Mouse (Mus musculus) CH12.LX (cell line): Measurements from ENCODE around the gene Il22ra1. TPM values are rescaled to one million over a fixed set of nuclear protein-coding genes. Genes with fewer than 3 reads are reported as not detected.

ENCODE experiments used
- DNase-seq: peaks from one replicate; pipeline ENCODE4 v3.0.0-alpha.2; 2013; ENCODE audit errors: extremely low read depth
- H3K27ac ChIP-seq: 2 replicates; pipeline ENCODE4 v1.5.1; 2012; ENCODE audit warnings: low read depth, mild to moderate bottlenecking, control low read depth, moderate library complexity; ENCODE audit not compliant: insufficient read depth
- H3K27me3 ChIP-seq: replicated peaks from 2 replicates; pipeline ENCODE3; 2012; ENCODE audit warnings: inconsistent platforms
- H3K36me3 ChIP-seq, 2 experiments: replicated peaks in 1 of 2; 2 replicates each; pipeline versions ENCODE3 to v1.6.1; 2012; ENCODE audit warnings: inconsistent platforms in 1 of 2, low read length in 1 of 2, mild to moderate bottlenecking in 1 of 2, mixed read lengths in 1 of 2, moderate library complexity in 1 of 2; ENCODE audit not compliant: control insufficient read depth in 1 of 2, insufficient read depth in 1 of 2
- H3K4me1 ChIP-seq, 2 experiments: 2 replicates each; pipeline ENCODE4 v1.6.1; 2012; ENCODE audit warnings: inconsistent platforms in 1 of 2, moderate library complexity in 1 of 2; ENCODE audit not compliant: insufficient read depth in 2 of 2, control insufficient read depth in 1 of 2
- H3K4me2 ChIP-seq: 2 replicates; pipeline ENCODE4 v1.6.1; 2012; ENCODE audit warnings: low read depth, mild to moderate bottlenecking, control low read depth; ENCODE audit not compliant: poor library complexity, insufficient read depth, severe bottlenecking
- H3K4me3 ChIP-seq, 3 experiments: fragments of 150-350 bp in 1 of 3; sonication (generic) in 1 of 3; replicated peaks in 1 of 3; 2 replicates each; pipeline versions ENCODE3 to v1.5.1; 2011 to 2012; ENCODE audit warnings: low read depth in 2 of 3, low read length in 2 of 3, mild to moderate bottlenecking in 2 of 3, moderate library complexity in 2 of 3, control low read depth in 1 of 3, improper control_type of control experiment in 1 of 3, inconsistent platforms in 1 of 3, mixed read lengths in 1 of 3; ENCODE audit not compliant: poor library complexity in 1 of 3
- H3K79me2 ChIP-seq: replicated peaks from 2 replicates; pipeline ENCODE4 v1.6.1; 2012; ENCODE audit warnings: mild to moderate bottlenecking, moderate library complexity; ENCODE audit not compliant: control insufficient read depth, poor library complexity, insufficient read depth, severe bottlenecking; ENCODE audit errors: extremely low read depth
- H3K9ac ChIP-seq: 2 replicates; pipeline ENCODE4 v1.6.1; 2012; ENCODE audit warnings: low read depth, mild to moderate bottlenecking, control low read depth, moderate library complexity; ENCODE audit not compliant: insufficient read depth
- H3K9me3 ChIP-seq: replicated peaks from 2 replicates; pipeline ENCODE3; 2012; ENCODE audit warnings: low read length, inconsistent platforms, mixed read lengths
- CTCF ChIP-seq, 2 experiments: IDR thresholded peaks in 1 of 2; conservative IDR thresholded peaks in 1 of 2; 2 replicates each; pipeline ENCODE4 v1.5.1; 2011 to 2012; ENCODE audit warnings: low read depth in 2 of 2, low read length in 2 of 2, improper control_type of control experiment in 1 of 2, inconsistent platforms in 1 of 2, mild to moderate bottlenecking in 1 of 2, moderate library complexity in 1 of 2
- ELF1 ChIP-seq: IDR thresholded peaks from 2 replicates; pipeline ENCODE4 v1.6.1; 2014; ENCODE audit warnings: low read depth, mild to moderate bottlenecking, inconsistent platforms, low read length, improper control_type of control experiment
- EP300 ChIP-seq: IDR thresholded peaks from 2 replicates; pipeline ENCODE4 v1.6.1; 2011; ENCODE audit warnings: low read length, improper control_type of control experiment
- ETS1 ChIP-seq: conservative IDR thresholded peaks from 2 replicates; pipeline ENCODE4 v1.6.1; 2012; ENCODE audit warnings: low read depth, mild to moderate bottlenecking, inconsistent platforms, low read length, improper control_type of control experiment, moderate library complexity
- GABPA ChIP-seq: IDR thresholded peaks from 2 replicates; pipeline ENCODE4 v1.6.1; 2012; ENCODE audit warnings: low read depth, low read length, improper control_type of control experiment, inconsistent platforms; ENCODE audit not compliant: insufficient replicate concordance
- IRF4 ChIP-seq: IDR thresholded peaks from 2 replicates; pipeline ENCODE4 v1.6.1; 2014; ENCODE audit warnings: low read depth, mild to moderate bottlenecking, inconsistent platforms, low read length, improper control_type of control experiment
- JUN ChIP-seq: IDR thresholded peaks from 2 replicates; pipeline ENCODE4 v1.6.1; 2011; ENCODE audit warnings: low read depth, mild to moderate bottlenecking, low read length, improper control_type of control experiment, moderate library complexity; ENCODE audit not compliant: insufficient read depth
- MAFK ChIP-seq: IDR thresholded peaks from 2 replicates; pipeline ENCODE4 v1.6.1; 2011; ENCODE audit warnings: low read length, improper control_type of control experiment; ENCODE audit not compliant: insufficient replicate concordance
- MYC ChIP-seq: IDR thresholded peaks from 2 replicates; pipeline ENCODE4 v1.6.1; 2011; ENCODE audit warnings: low read depth, mild to moderate bottlenecking, improper control_type of control experiment, low read length
- NELFE ChIP-seq: IDR thresholded peaks from 2 replicates; pipeline ENCODE4 v1.6.1; 2011; ENCODE audit warnings: low read depth, low read length, improper control_type of control experiment
- PAX5 ChIP-seq: IDR thresholded peaks from 2 replicates; pipeline ENCODE4 v1.6.1; 2012; ENCODE audit warnings: low read length, inconsistent platforms, mixed read lengths
- POLR2A ChIP-seq: IDR thresholded peaks from 2 replicates; pipeline ENCODE4 v1.6.1; 2011; ENCODE audit warnings: low read depth, mild to moderate bottlenecking, improper control_type of control experiment, low read length
- SIN3A ChIP-seq: IDR thresholded peaks from 2 replicates; pipeline ENCODE4 v1.6.1; 2012; ENCODE audit warnings: low read length, improper control_type of control experiment, inconsistent platforms
- SMC3 ChIP-seq: IDR thresholded peaks from 2 replicates; pipeline ENCODE4 v1.6.1; 2011; ENCODE audit warnings: low read depth, low read length, improper control_type of control experiment
- TBP ChIP-seq: conservative IDR thresholded peaks from 2 replicates; pipeline ENCODE4 v1.6.1; 2011; ENCODE audit warnings: low read depth, low read length, improper control_type of control experiment
- UBTF ChIP-seq: IDR thresholded peaks from 2 replicates; pipeline ENCODE4 v1.6.1; 2012; ENCODE audit warnings: low read depth, mild to moderate bottlenecking, inconsistent platforms, low read length, improper control_type of control experiment, moderate library complexity
- USF1 ChIP-seq: IDR thresholded peaks from 2 replicates; pipeline ENCODE4 v1.6.1; 2014; ENCODE audit warnings: low read depth, mild to moderate bottlenecking, inconsistent platforms, low read length, improper control_type of control experiment
- ZC3H11A ChIP-seq: IDR thresholded peaks from 2 replicates; pipeline ENCODE4 v1.6.1; 2012; ENCODE audit warnings: low read depth, mild to moderate bottlenecking, inconsistent platforms, low read length, improper control_type of control experiment
- ZMIZ1 ChIP-seq: IDR thresholded peaks from 2 replicates; pipeline ENCODE4 v1.6.1; 2012; ENCODE audit warnings: low read depth, mild to moderate bottlenecking, inconsistent platforms, low read length, improper control_type of control experiment
- dilution Hi-C: fragments of 300-500 bp; cut with MboI; formaldehyde crosslinking; loops from 2 replicates; pipeline ENCODE4 v1.14.3; 2020; ENCODE audit warnings: low sequenced_read_pairs; ENCODE audit not compliant: extremely low pct_unique_long_range_greater_than_20kb, extremely low pct_ligation_motif_present
- in situ Hi-C: fragments of 300-500 bp; cut with MboI; formaldehyde crosslinking; loops from 3 replicates; pipeline ENCODE4 v1.14.3; 2019; ENCODE audit warnings: low sequenced_read_pairs, low pct_ligation_motif_present, low pct_unique_long_range_greater_than_20kb, mixed read lengths
- polyA plus RNA-seq: library from polyadenylated mRNA; unstranded; fragments of >175 nt; gene quantifications from 2 replicates; pipeline ENCODE4 v1.2.1, GENCODE M21; 2012; ENCODE audit warnings: low read depth; ENCODE audit not compliant: insufficient read length
- total RNA-seq, 2 experiments: library from RNA; depleted of rRNA; stranded (reverse); fragments of 300-350 nt in 1 of 2; fragments of >200 nt in 1 of 2; gene quantifications; 2 replicates each; pipeline ENCODE4 v1.2.3; 2012 to 2014

Gene Il22ra1
- total and polyA plus RNA-seq, 3 experiments: not detected

DNA sequence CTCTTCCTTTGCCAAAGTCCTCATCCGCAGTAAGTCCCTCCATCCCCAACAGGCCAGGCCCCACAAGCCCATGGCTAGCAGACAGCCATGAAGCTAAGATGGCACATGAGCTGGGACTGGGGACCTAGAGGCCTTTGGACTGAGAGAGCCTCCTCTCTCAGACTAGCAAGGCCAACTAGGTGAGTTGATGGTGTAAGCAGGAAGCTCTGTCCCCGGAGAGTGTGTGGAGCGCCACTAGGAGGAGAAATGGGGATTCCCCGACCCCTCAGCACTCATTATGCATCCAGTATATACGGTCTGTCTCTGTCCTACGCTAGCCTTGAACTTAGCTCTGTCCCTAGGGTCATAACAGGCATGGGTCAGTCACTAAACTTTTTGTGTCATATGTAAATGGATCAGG lies 43.6 kb downstream of the Il22ra1 start:
- TF ChIP-seq ELF1 (peak; percentile 53; the same call in 1 of the 2 replicates), IRF4 (no peak), MAFK (no peak)
- TF ChIP-seq, all 38 proteins: peak for 1
- dilution Hi-C loops: no loop called here

DNA sequence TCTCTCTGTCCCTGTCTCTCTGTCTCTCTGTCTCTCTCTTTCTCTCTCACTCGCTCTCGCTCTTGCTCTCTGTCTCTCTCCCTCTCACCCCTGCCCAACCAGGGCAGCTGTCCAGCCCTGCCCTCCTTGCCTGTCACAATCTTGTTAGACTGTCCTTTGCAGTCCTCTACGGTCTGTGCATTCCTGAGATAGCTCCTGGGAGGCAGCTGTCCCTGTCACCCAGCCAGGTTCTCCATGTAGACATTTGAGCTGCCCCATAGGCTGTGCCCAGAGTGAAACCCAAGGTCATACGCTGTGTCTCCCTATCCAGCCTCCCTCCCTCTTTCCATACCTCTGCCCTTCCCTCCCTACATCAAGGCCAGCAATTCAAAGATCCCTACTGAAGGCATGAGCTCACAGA lies 44.7 kb downstream of the Il22ra1 start:
- peaks cover 13 to 38% of the 10 kb centered on the region in 2 experiments for H3K4me1 ChIP-seq
- H3K79me2 ChIP-seq: no peaks in the 10 kb centered on the region
- H3K36me3 ChIP-seq: no peaks in the 10 kb centered on the region
- in situ Hi-C loops (no loop called here), dilution Hi-C loops (no loop called here)
- no peaks in the 10 kb centered on the region for H3K9me3 ChIP-seq
- no peak for DNase-seq
- no peak overlapping the region for H3K4me2 ChIP-seq
- H3K4me3 ChIP-seq: no peak overlapping the region
- peaks cover 41% of the 10 kb centered on the region for H3K27me3 ChIP-seq
- no peak for TF ChIP-seq SMC3
- TF ChIP-seq ETS1: no peak
- H3K27ac ChIP-seq: no peak overlapping the region
- H3K9ac ChIP-seq: no peak overlapping the region

More for the DNA sequence above, 43.6 kb downstream of the Il22ra1 start:
- Histone ChIP-seq H3K4me3 (no peak overlapping the region), H3K27ac (peak overlapping the region; percentile 2; the same call in 1 of the 2 replicates), H3K4me1 (peaks cover 13 to 38% of the 10 kb centered on the region in 2 experiments), H3K9me3 (no peaks in the 10 kb centered on the region), H3K4me2 (peak overlapping the region; percentile 26; the same call in 1 of the 2 replicates), H3K36me3 (no peaks in the 10 kb centered on the region), H3K27me3 (peaks cover 41% of the 10 kb centered on the region), H3K79me2 (no peaks in the 10 kb centered on the region), H3K9ac (no peak overlapping the region)
- peak; percentile 84 for DNase-seq
- in situ Hi-C loops: no loop called here

DNA sequence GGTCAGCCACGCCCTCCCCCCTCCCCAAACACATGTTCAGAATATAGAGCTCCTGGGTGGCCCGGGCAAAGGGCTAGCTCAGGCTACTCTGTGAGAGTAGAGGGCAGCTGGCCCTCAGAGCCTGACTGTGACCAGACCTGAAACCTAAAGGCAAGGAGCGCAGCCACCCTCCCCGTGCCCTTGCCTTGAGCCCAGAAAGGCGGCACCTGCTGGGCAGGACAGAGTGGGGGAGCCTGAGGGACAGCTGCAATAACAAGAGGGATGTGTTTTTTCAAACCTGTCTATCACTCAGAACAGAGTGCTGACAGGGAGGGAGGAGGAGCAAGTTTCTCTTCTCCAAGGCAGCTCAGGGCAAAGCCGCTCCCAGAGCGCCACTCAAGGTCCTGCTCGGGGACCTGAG lies 46.5 kb downstream of the Il22ra1 start:
- H3K9ac ChIP-seq: no peak overlapping the region
- no peak overlapping the region for H3K4me3 ChIP-seq
- in situ Hi-C loops: no loop called here
- no peaks in the 10 kb centered on the region for H3K36me3 ChIP-seq
- no peak for TF ChIP-seq NELFE
- TF ChIP-seq IRF4: no peak
- no peak for TF ChIP-seq POLR2A
- no peak for TF ChIP-seq SIN3A
- TF ChIP-seq JUN: no peak
- no peak for TF ChIP-seq EP300
- TF ChIP-seq TBP: no peak
- no peak for TF ChIP-seq MYC
- no peak for TF ChIP-seq UBTF
- TF ChIP-seq ZC3H11A: no peak
- no peak for TF ChIP-seq PAX5
- no peak for TF ChIP-seq USF1
- TF ChIP-seq GABPA: no peak
- TF ChIP-seq CTCF (conservative IDR thresholded peaks at IDR 0.05 in 1 of 2, IDR thresholded peaks at IDR 0.05 in 1 of 2; ENCODE audit: low read depth in 2 of 2, low read length in 2 of 2): no peak
- TF ChIP-seq ZMIZ1: no peak
- peaks cover 7 to 33% of the 10 kb centered on the region in 2 experiments for H3K4me1 ChIP-seq
- dilution Hi-C loops: no loop called here
- H3K27ac ChIP-seq: no peak overlapping the region
- no peak for DNase-seq
- no peak overlapping the region for H3K4me2 ChIP-seq
- no peaks in the 10 kb centered on the region for H3K79me2 ChIP-seq
- H3K27me3 ChIP-seq: peaks cover 48% of the 10 kb centered on the region
- no peaks in the 10 kb centered on the region for H3K9me3 ChIP-seq
